Mouse (Mus musculus) CH12.LX (cell line): ENCODE measurements around the gene Polr2g. TPM values are rescaled to one million over a fixed set of nuclear protein-coding genes. Genes with fewer than 3 reads are reported as not detected.

Experiments
- DNase-seq: peaks from one replicate; pipeline ENCODE4 v3.0.0-alpha.2; 2013; ENCODE audit errors: extremely low read depth
- H3K27ac ChIP-seq: 2 replicates; pipeline ENCODE4 v1.5.1; 2012; ENCODE audit warnings: low read depth, mild to moderate bottlenecking, control low read depth, moderate library complexity; ENCODE audit not compliant: insufficient read depth
- H3K27me3 ChIP-seq: replicated peaks from 2 replicates; pipeline ENCODE3; 2012; ENCODE audit warnings: inconsistent platforms
- H3K36me3 ChIP-seq, 2 experiments: replicated peaks in 1 of 2; 2 replicates each; pipeline versions ENCODE3 to v1.6.1; 2012; ENCODE audit warnings: inconsistent platforms in 1 of 2, low read length in 1 of 2, mild to moderate bottlenecking in 1 of 2, mixed read lengths in 1 of 2, moderate library complexity in 1 of 2; ENCODE audit not compliant: control insufficient read depth in 1 of 2, insufficient read depth in 1 of 2
- H3K4me1 ChIP-seq, 2 experiments: 2 replicates each; pipeline ENCODE4 v1.6.1; 2012; ENCODE audit warnings: inconsistent platforms in 1 of 2, moderate library complexity in 1 of 2; ENCODE audit not compliant: insufficient read depth in 2 of 2, control insufficient read depth in 1 of 2
- H3K4me2 ChIP-seq: 2 replicates; pipeline ENCODE4 v1.6.1; 2012; ENCODE audit warnings: low read depth, mild to moderate bottlenecking, control low read depth; ENCODE audit not compliant: poor library complexity, insufficient read depth, severe bottlenecking
- H3K4me3 ChIP-seq, 3 experiments: fragments of 150-350 bp in 1 of 3; sonication (generic) in 1 of 3; replicated peaks in 1 of 3; 2 replicates each; pipeline versions ENCODE3 to v1.5.1; 2011 to 2012; ENCODE audit warnings: low read depth in 2 of 3, low read length in 2 of 3, mild to moderate bottlenecking in 2 of 3, moderate library complexity in 2 of 3, control low read depth in 1 of 3, improper control_type of control experiment in 1 of 3, inconsistent platforms in 1 of 3, mixed read lengths in 1 of 3; ENCODE audit not compliant: poor library complexity in 1 of 3
- H3K79me2 ChIP-seq: replicated peaks from 2 replicates; pipeline ENCODE4 v1.6.1; 2012; ENCODE audit warnings: mild to moderate bottlenecking, moderate library complexity; ENCODE audit not compliant: control insufficient read depth, poor library complexity, insufficient read depth, severe bottlenecking; ENCODE audit errors: extremely low read depth
- H3K9ac ChIP-seq: 2 replicates; pipeline ENCODE4 v1.6.1; 2012; ENCODE audit warnings: low read depth, mild to moderate bottlenecking, control low read depth, moderate library complexity; ENCODE audit not compliant: insufficient read depth
- H3K9me3 ChIP-seq: replicated peaks from 2 replicates; pipeline ENCODE3; 2012; ENCODE audit warnings: low read length, inconsistent platforms, mixed read lengths
- CHD2 ChIP-seq: IDR thresholded peaks from 2 replicates; pipeline ENCODE4 v1.6.1; 2011; ENCODE audit warnings: low read length, improper control_type of control experiment
- CTCF ChIP-seq, 2 experiments: IDR thresholded peaks in 1 of 2; conservative IDR thresholded peaks in 1 of 2; 2 replicates each; pipeline ENCODE4 v1.5.1; 2011 to 2012; ENCODE audit warnings: low read depth in 2 of 2, low read length in 2 of 2, improper control_type of control experiment in 1 of 2, inconsistent platforms in 1 of 2, mild to moderate bottlenecking in 1 of 2, moderate library complexity in 1 of 2
- E2F4 ChIP-seq: IDR thresholded peaks from 2 replicates; pipeline ENCODE4 v1.6.1; 2011; ENCODE audit warnings: low read depth, low read length, improper control_type of control experiment; ENCODE audit not compliant: insufficient replicate concordance
- ELF1 ChIP-seq: IDR thresholded peaks from 2 replicates; pipeline ENCODE4 v1.6.1; 2014; ENCODE audit warnings: low read depth, mild to moderate bottlenecking, inconsistent platforms, low read length, improper control_type of control experiment
- HCFC1 ChIP-seq: IDR thresholded peaks from 2 replicates; pipeline ENCODE4 v1.6.1; 2012; ENCODE audit warnings: low read depth, mild to moderate bottlenecking, inconsistent platforms, low read length, improper control_type of control experiment
- IRF4 ChIP-seq: IDR thresholded peaks from 2 replicates; pipeline ENCODE4 v1.6.1; 2014; ENCODE audit warnings: low read depth, mild to moderate bottlenecking, inconsistent platforms, low read length, improper control_type of control experiment
- JUN ChIP-seq: IDR thresholded peaks from 2 replicates; pipeline ENCODE4 v1.6.1; 2011; ENCODE audit warnings: low read depth, mild to moderate bottlenecking, low read length, improper control_type of control experiment, moderate library complexity; ENCODE audit not compliant: insufficient read depth
- JUND ChIP-seq: conservative IDR thresholded peaks from 2 replicates; pipeline ENCODE4 v1.6.1; 2011; ENCODE audit warnings: low read depth, low read length, improper control_type of control experiment
- MAX ChIP-seq: IDR thresholded peaks from 2 replicates; pipeline ENCODE4 v1.6.1; 2011; ENCODE audit warnings: low read length, improper control_type of control experiment
- MAZ ChIP-seq: IDR thresholded peaks from 2 replicates; pipeline ENCODE4 v1.6.1; 2012; ENCODE audit warnings: low read depth, mild to moderate bottlenecking, inconsistent platforms, low read length, improper control_type of control experiment, moderate library complexity
- MEF2A ChIP-seq: IDR thresholded peaks from 2 replicates; pipeline ENCODE4 v1.6.1; 2014; ENCODE audit warnings: low read depth, mild to moderate bottlenecking, inconsistent platforms, low read length, improper control_type of control experiment, borderline replicate concordance
- MXI1 ChIP-seq: IDR thresholded peaks from 2 replicates; pipeline ENCODE4 v1.6.1; 2011; ENCODE audit warnings: mild to moderate bottlenecking, low read depth, low read length, improper control_type of control experiment
- NRF1 ChIP-seq: IDR thresholded peaks from 2 replicates; pipeline ENCODE4 v1.6.1; 2014; ENCODE audit warnings: low read depth, mild to moderate bottlenecking, inconsistent platforms, low read length, improper control_type of control experiment, moderate library complexity
- PAX5 ChIP-seq: IDR thresholded peaks from 2 replicates; pipeline ENCODE4 v1.6.1; 2012; ENCODE audit warnings: low read length, inconsistent platforms, mixed read lengths
- POLR2A ChIP-seq: IDR thresholded peaks from 2 replicates; pipeline ENCODE4 v1.6.1; 2011; ENCODE audit warnings: low read depth, mild to moderate bottlenecking, improper control_type of control experiment, low read length
- RAD21 ChIP-seq: IDR thresholded peaks from 2 replicates; pipeline ENCODE4 v1.6.1; 2011; ENCODE audit warnings: low read depth, mild to moderate bottlenecking, low read length, improper control_type of control experiment, moderate library complexity
- RCOR1 ChIP-seq: conservative IDR thresholded peaks from 2 replicates; pipeline ENCODE4 v1.6.1; 2012; ENCODE audit warnings: low read depth, mild to moderate bottlenecking, inconsistent platforms, low read length, improper control_type of control experiment
- SIN3A ChIP-seq: IDR thresholded peaks from 2 replicates; pipeline ENCODE4 v1.6.1; 2012; ENCODE audit warnings: low read length, improper control_type of control experiment, inconsistent platforms
- SMC3 ChIP-seq: IDR thresholded peaks from 2 replicates; pipeline ENCODE4 v1.6.1; 2011; ENCODE audit warnings: low read depth, low read length, improper control_type of control experiment
- TCF12 ChIP-seq: IDR thresholded peaks from 2 replicates; pipeline ENCODE4 v1.6.1; 2014; ENCODE audit warnings: low read depth, mild to moderate bottlenecking, inconsistent platforms, low read length, improper control_type of control experiment
- USF2 ChIP-seq: conservative IDR thresholded peaks from 2 replicates; pipeline ENCODE4 v1.6.1; 2011; ENCODE audit warnings: low read depth, low read length, improper control_type of control experiment
- ZC3H11A ChIP-seq: IDR thresholded peaks from 2 replicates; pipeline ENCODE4 v1.6.1; 2012; ENCODE audit warnings: low read depth, mild to moderate bottlenecking, inconsistent platforms, low read length, improper control_type of control experiment
- ZKSCAN1 ChIP-seq: IDR thresholded peaks from 2 replicates; pipeline ENCODE4 v1.6.1; 2012; ENCODE audit warnings: low read depth, inconsistent platforms, low read length, improper control_type of control experiment, borderline replicate concordance
- ZMIZ1 ChIP-seq: IDR thresholded peaks from 2 replicates; pipeline ENCODE4 v1.6.1; 2012; ENCODE audit warnings: low read depth, mild to moderate bottlenecking, inconsistent platforms, low read length, improper control_type of control experiment
- ZNF384 ChIP-seq: IDR thresholded peaks from 2 replicates; pipeline ENCODE4 v1.6.1; 2012; ENCODE audit warnings: low read depth, low read length, improper control_type of control experiment, inconsistent platforms
- dilution Hi-C: fragments of 300-500 bp; cut with MboI; formaldehyde crosslinking; loops from 2 replicates; pipeline ENCODE4 v1.14.3; 2020; ENCODE audit warnings: low sequenced_read_pairs; ENCODE audit not compliant: extremely low pct_unique_long_range_greater_than_20kb, extremely low pct_ligation_motif_present
- in situ Hi-C: fragments of 300-500 bp; cut with MboI; formaldehyde crosslinking; loops from 3 replicates; pipeline ENCODE4 v1.14.3; 2019; ENCODE audit warnings: low sequenced_read_pairs, low pct_ligation_motif_present, low pct_unique_long_range_greater_than_20kb, mixed read lengths
- polyA plus RNA-seq: library from polyadenylated mRNA; unstranded; fragments of >175 nt; gene quantifications from 2 replicates; pipeline ENCODE4 v1.2.1, GENCODE M21; 2012; ENCODE audit warnings: low read depth; ENCODE audit not compliant: insufficient read length
- total RNA-seq, 2 experiments: library from RNA; depleted of rRNA; stranded (reverse); fragments of 300-350 nt in 1 of 2; fragments of >200 nt in 1 of 2; gene quantifications; 2 replicates each; pipeline ENCODE4 v1.2.3; 2012 to 2014

Gene Polr2g
- total and polyA plus RNA-seq, 3 experiments: 148 to 173 (median 157) TPM

- TF ChIP-seq MXI1 (peak; percentile 89), CTCF (conservative IDR thresholded peaks at IDR 0.05 in 1 of 2, IDR thresholded peaks at IDR 0.05 in 1 of 2; ENCODE audit: low read depth in 2 of 2, low read length in 2 of 2) (no peak), JUN (no peak), ZC3H11A (no peak), MAX (peak; percentile 93), USF2 (peak; percentile 96), RAD21 (no peak), SMC3 (no peak), E2F4 (0 out of 2 replicates have a peak, but pooled peaks have one; percentile 61), RCOR1 (no peak), POLR2A (peak; percentile 81), IRF4 (no peak), SIN3A (peak; percentile 91), MAZ (no peak)
These were observed 12.2 kb downstream of the Polr2g start, which contains the start of gene Taf6l (continued) for GRCm38 (mm10) chr19:8786008-8786781.

GRCm38 (mm10) chr19:8774951-8775421 lies 23.4 kb downstream of the Polr2g start:
- Histone ChIP-seq H3K4me1 (peaks cover 11 to 40% of the 10 kb centered on the region in 2 experiments), H3K9ac (peak overlapping the region; percentile 95), H3K27ac (peak overlapping the region; percentile 80), H3K4me3 (peak overlapping the region; percentile 55 to 93 (median 88)), H3K27me3 (no peaks in the 10 kb centered on the region), H3K36me3 (peaks cover 19 to 49% of the 10 kb centered on the region in 2 experiments), H3K4me2 (peak overlapping the region; percentile 87), H3K79me2 (peaks cover 35% of the 10 kb centered on the region), H3K9me3 (no peaks in the 10 kb centered on the region)
- dilution Hi-C loops: no loop called here
- no peak for DNase-seq
- TF ChIP-seq MXI1 (no peak), JUND (no peak), MAZ (no peak), JUN (no peak), NRF1 (no peak), ZKSCAN1 (no peak), IRF4 (no peak), ELF1 (no peak), SMC3 (no peak), CHD2 (no peak), ZNF384 (no peak), TCF12 (no peak), HCFC1 (no peak), PAX5 (no peak), CTCF (conservative IDR thresholded peaks at IDR 0.05 in 1 of 2, IDR thresholded peaks at IDR 0.05 in 1 of 2; ENCODE audit: low read depth in 2 of 2, low read length in 2 of 2) (no peak), ZMIZ1 (no peak), RAD21 (no peak), MEF2A (no peak)
- in situ Hi-C loops: no loop called here
